Mouse (Mus musculus) megakaryocyte, embryonic 14.5 days (primary cell): Measurements from ENCODE around the gene Cass4.

Source experiments
- FLI1 ChIP-seq: IDR thresholded peaks from 2 replicates; pipeline ENCODE4 v1.6.1; 2012; ENCODE audit warnings: low read length, inconsistent platforms, mixed read lengths
- GATA1 ChIP-seq: IDR thresholded peaks from 3 replicates; pipeline ENCODE4 v1.6.1; 2012; ENCODE audit warnings: mixed read lengths, low read length, inconsistent platforms, borderline replicate concordance

DNA sequence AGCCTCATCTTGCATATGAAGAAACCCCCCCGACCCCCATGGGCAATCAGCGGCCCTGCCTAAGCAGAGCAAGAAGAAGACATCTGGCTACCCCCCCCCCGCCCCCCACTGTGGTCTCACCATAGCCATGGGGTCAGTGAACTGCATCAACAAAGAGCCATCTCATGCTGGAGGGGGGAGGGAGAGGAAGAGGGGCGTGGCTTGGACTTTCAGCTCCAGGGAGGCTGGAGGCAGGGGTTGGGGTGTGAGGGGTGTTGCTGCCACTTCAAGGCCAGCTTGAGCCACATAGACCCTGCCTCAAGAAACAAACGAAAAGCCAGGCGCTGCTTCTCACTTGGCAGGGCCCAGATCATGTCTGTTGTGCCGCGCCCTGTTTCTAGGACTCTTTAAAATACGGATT lies 2.4 kb downstream of the Cass4 start:
- TF ChIP-seq GATA1 (no peak), FLI1 (no peak)
